Mouse (Mus musculus) embryonic stem cell, embryonic (primary cell): ENCODE measurements around the gene Ipo7.

Experiments used
- CTCF ChIA-PET, 4 experiments: fragments of 300-600 bp in 2 of 4; fragments of 350-600 bp in 2 of 4; sonication (Branson Sonifier 250); formaldehyde crosslinking; loops; one replicate each; lab custom pipeline; 2022; ENCODE audit warnings: inconsistent platforms in 2 of 4; lab: Charles Lee
- POLR2A ChIA-PET, 4 experiments: fragments of 300-600 bp in 2 of 4; fragments of 350-600 bp in 2 of 4; sonication (Branson Sonifier 250); formaldehyde crosslinking; loops; one replicate each; lab custom pipeline; 2022; ENCODE audit warnings: antibody characterized with exemption in 4 of 4, inconsistent platforms in 1 of 4; lab: Charles Lee

The Ipo7 gene

GRCm38 (mm10) chr7:110061199-110061751 lies 43.2 kb downstream of the Ipo7 start, which contains the start of gene Zfp143:
Gene Zfp143, plus strand, starts transcription at chr7:110061217.
- POLR2A ChIA-PET: interaction anchor here (0.6 to 5.4 kb wide), 187 partner anchors 8 to 1022 kb away, joined by 3 to 89 read pairs (median 5); partner anchors contain the start of genes Ipo7 (in 4 of the 4), Wee1 (in 4 of the 4), Tmem41b (in 3 of the 4) and Dennd5a (in 2 of the 4)
- CTCF ChIA-PET: interaction anchor here (0.5 to 1.6 kb wide), 10 partner anchors 9 to 155 kb away, joined by 3 to 11 read pairs (median 3); partner anchors contain the start of gene Tmem41b (in 1 of the 4)

GRCm38 (mm10) chr7:110061752-110062273 lies 43.7 kb downstream of the Ipo7 start:
- CTCF ChIA-PET: interaction anchor here (0.5 to 1.6 kb wide), 10 partner anchors 8 to 155 kb away, joined by 3 to 11 read pairs (median 4); partner anchors contain the start of gene Tmem41b (in 1 of the 4)
- POLR2A ChIA-PET: interaction anchor here (0.6 to 5.4 kb wide), 172 partner anchors 8 to 1021 kb away, joined by 3 to 89 read pairs (median 6); partner anchors contain the start of genes Ipo7 (in 4 of the 4), Wee1 (in 4 of the 4), Tmem41b (in 3 of the 4) and Dennd5a (in 2 of the 4)

GRCm38 (mm10) chr7:110063731-110064130 lies 45.7 kb downstream of the Ipo7 start:
- ChIA-PET CTCF (no interaction called here), POLR2A (interaction anchor here (0.7 to 5.4 kb wide), 30 partner anchors 10 to 545 kb away, joined by 3 to 80 read pairs (median 4); partner anchors contain the start of genes Tmem41b (in 2 of the 4), Wee1 (in 2 of the 4), Ipo7 (in 1 of the 4) and Rpl27a (in 1 of the 4))

- POLR2A ChIA-PET: interaction anchor here in 2 of 4 experiments (0.8 to 4.6 kb wide), 12 partner anchors 7 to 95 kb away, joined by 3 to 39 read pairs (median 6); partner anchors contain the start of genes Wee1 (in 2 of the 2), Zfp143 (in 2 of the 2) and Tmem41b (in 1 of the 2)
- CTCF ChIA-PET: interaction anchor here in 1 of 4 experiments (2.0 kb wide), 1 partner anchor 10 kb away, joined by 8 read pairs; no protein-coding TSS in a partner anchor
Observed at GRCm38 (mm10) chr7:110069070-110069469, 51.0 kb downstream of the Ipo7 start.

- POLR2A ChIA-PET: interaction anchor here in 3 of 4 experiments (0.6 to 7.4 kb wide), 9 partner anchors 10 to 100 kb away, joined by 3 to 49 read pairs (median 4); partner anchors contain the start of genes Zfp143 (in 2 of the 3) and Tmem41b (in 1 of the 3)
- CTCF ChIA-PET: interaction anchor here in 1 of 4 experiments (2.5 kb wide), 1 partner anchor 10 kb away, joined by 8 read pairs; no protein-coding TSS in a partner anchor
Observed at GRCm38 (mm10) chr7:110078168-110078567, 60.1 kb downstream of the Ipo7 start.

GRCm38 (mm10) chr7:110083386-110084165 lies 65.5 kb downstream of the Ipo7 start:
- ChIA-PET POLR2A (interaction anchor here (0.6 to 3.5 kb wide), 21 partner anchors 9 to 491 kb away, joined by 3 to 21 read pairs (median 4); partner anchors contain the start of genes Zfp143 (in 2 of the 4), Ipo7 (in 1 of the 4), Tmem41b (in 1 of the 4) and Wee1 (in 1 of the 4)), CTCF (interaction anchor here in 3 of 4 experiments (0.6 to 1.4 kb wide), 12 partner anchors 9 to 107 kb away, joined by 3 to 5 read pairs (median 3); partner anchors contain the start of gene Zfp143 (in 1 of the 3))

- ChIA-PET CTCF (interaction anchor here in 1 of 4 experiments (0.6 kb wide), 1 partner anchor 32 kb away, joined by 4 read pairs; no protein-coding TSS in a partner anchor), POLR2A (interaction anchor here in 2 of 4 experiments (1.0 to 3.5 kb wide), 8 partner anchors 9 to 108 kb away, joined by 3 to 21 read pairs (median 4); partner anchors contain the start of gene Zfp143 (in 2 of the 2))
Observed at GRCm38 (mm10) chr7:110085217-110085616, 67.1 kb downstream of the Ipo7 start.

- ChIA-PET POLR2A (no interaction called here), CTCF (no interaction called here)
Observed at GRCm38 (mm10) chr7:110087914-110088313, 69.8 kb downstream of the Ipo7 start.

- POLR2A ChIA-PET: interaction anchor here in 1 of 4 experiments (0.7 to 3.8 kb wide), 5 partner anchors 17 to 72 kb away, joined by 3 to 16 read pairs (median 4); partner anchors contain the start of genes Wee1 and Zfp143
Observed at GRCm38 (mm10) chr7:110091670-110092069, 73.6 kb downstream of the Ipo7 start.

GRCm38 (mm10) chr7:110096332-110096731 lies 78.3 kb downstream of the Ipo7 start:
- POLR2A ChIA-PET: interaction anchor here in 3 of 4 experiments (0.7 to 5.1 kb wide), 16 partner anchors 12 to 136 kb away, joined by 3 to 41 read pairs (median 4); partner anchors contain the start of genes Zfp143 (in 3 of the 3), Dennd5a (in 1 of the 3), Tmem41b (in 1 of the 3) and Wee1 (in 1 of the 3)
- CTCF ChIA-PET: interaction anchor here in 1 of 4 experiments (0.7 kb wide), 1 partner anchor 537 kb away, joined by 5 read pairs; no protein-coding TSS in a partner anchor

More at GRCm38 (mm10) chr7:110091670-110092069, 73.6 kb downstream of the Ipo7 start:
- CTCF ChIA-PET: no interaction called here

GRCm38 (mm10) chr7:110097106-110097793 lies 79.2 kb downstream of the Ipo7 start:
- CTCF ChIA-PET: interaction anchor here in 3 of 4 experiments (0.5 to 1.4 kb wide), 5 partner anchors 24 to 1162 kb away, joined by 3 to 5 read pairs (median 4); partner anchors contain the start of gene Wee1 (in 1 of the 3)
- POLR2A ChIA-PET: interaction anchor here in 3 of 4 experiments (0.6 to 5.1 kb wide), 27 partner anchors 12 to 402 kb away, joined by 3 to 41 read pairs (median 4); partner anchors contain the start of genes Zfp143 (in 3 of the 3), Tmem41b (in 2 of the 3) and Wee1 (in 2 of the 3)

- ChIA-PET CTCF (interaction anchor here (0.6 to 1.0 kb wide), 6 partner anchors 18 to 547 kb away, joined by 3 to 8 read pairs (median 4); no protein-coding TSS in a partner anchor), POLR2A (interaction anchor here (0.5 to 3.0 kb wide), 20 partner anchors 15 to 688 kb away, joined by 3 to 11 read pairs (median 5); partner anchors contain the start of genes Wee1 (in 3 of the 4), Zfp143 (in 2 of the 4), Ipo7 (in 1 of the 4) and Tmem41b (in 1 of the 4))
Observed at GRCm38 (mm10) chr7:110100854-110101253, 82.8 kb downstream of the Ipo7 start.

- CTCF ChIA-PET: interaction anchor here (0.7 to 1.0 kb wide), 7 partner anchors 14 to 547 kb away, joined by 3 to 8 read pairs (median 3); no protein-coding TSS in a partner anchor
- POLR2A ChIA-PET: interaction anchor here (0.6 to 3.0 kb wide), 17 partner anchors 14 to 688 kb away, joined by 3 to 11 read pairs (median 5); partner anchors contain the start of genes Wee1 (in 3 of the 4), Zfp143 (in 2 of the 4) and Tmem41b (in 1 of the 4)
Observed at GRCm38 (mm10) chr7:110101266-110101665, 83.2 kb downstream of the Ipo7 start.

GRCm38 (mm10) chr7:110105041-110105440 lies 87.0 kb downstream of the Ipo7 start:
- ChIA-PET POLR2A (interaction anchor here in 3 of 4 experiments (0.7 to 7.1 kb wide), 8 partner anchors 8 to 44 kb away, joined by 3 to 80 read pairs (median 4); partner anchors contain the start of genes Zfp143 (in 2 of the 3) and Wee1 (in 1 of the 3)), CTCF (no interaction called here)
